Mouse (Mus musculus) embryonic facial prominence, embryonic 13.5 days (tissue): ENCODE data around the gene Snx19. TPM values are rescaled to one million over a fixed set of nuclear protein-coding genes. Genes with fewer than 3 reads are reported as not detected.

Experiments
- ATAC-seq: fragments of 200-750 bp; cut with Nextera tagmentation; 2 replicates; pipeline ENCODE4 v1.8.0; 2017; ENCODE audit warnings: low read depth; ENCODE audit not compliant: insufficient number of reproducible peaks, insufficient read depth, low FRiP score, low TSS enrichment
- H3K27ac ChIP-seq: fragments of 300-500 bp; sonication (generic); 2 replicates; pipeline ENCODE4 v1.5.1; 2015; ENCODE audit warnings: moderate library complexity, mild to moderate bottlenecking, inconsistent platforms
- H3K27me3 ChIP-seq: fragments of 300-500 bp; sonication (generic); 2 replicates; pipeline ENCODE4 v1.6.1; 2015; ENCODE audit warnings: mild to moderate bottlenecking, inconsistent platforms
- H3K36me3 ChIP-seq: fragments of 300-500 bp; sonication (generic); 2 replicates; pipeline ENCODE4 v1.6.1; 2015; ENCODE audit warnings: mild to moderate bottlenecking, inconsistent platforms
- H3K4me1 ChIP-seq: fragments of 300-500 bp; sonication (generic); 2 replicates; pipeline ENCODE4 v1.6.1; 2015; ENCODE audit warnings: inconsistent platforms
- H3K4me2 ChIP-seq: fragments of 300-500 bp; sonication (generic); 2 replicates; pipeline ENCODE4 v1.6.1; 2015; ENCODE audit warnings: moderate library complexity, mild to moderate bottlenecking, inconsistent platforms
- H3K4me3 ChIP-seq: fragments of 300-500 bp; sonication (generic); 2 replicates; pipeline ENCODE4 v1.5.1; 2015; ENCODE audit warnings: mild to moderate bottlenecking, inconsistent platforms
- H3K9ac ChIP-seq: fragments of 300-500 bp; sonication (generic); 2 replicates; pipeline ENCODE4 v1.6.1; 2015; ENCODE audit warnings: mild to moderate bottlenecking, inconsistent platforms
- H3K9me3 ChIP-seq: fragments of 300-500 bp; sonication (generic); 2 replicates; pipeline ENCODE4 v1.6.1; 2016; ENCODE audit warnings: inconsistent platforms
- WGBS: fragments of 180-500 bp; shearing (Covaris S2); methylation state at CpG from one replicate; pipeline ENCODE4 v1.1.7; 2015; ENCODE audit warnings: mixed read lengths; 5-methylcytosine and 5-hydroxymethylcytosine counted together
- polyA plus RNA-seq: library from polyadenylated mRNA; unstranded; fragments of >200 nt; fragmentation: Nextera tagmentation; extraction: Ambion mirVana; gene quantifications from 2 replicates; pipeline ENCODE4 v1.2.1, GENCODE M21; 2015

The Snx19 gene
- polyA plus RNA-seq, 1 experiment from 2014 or later: 22.2 TPM

- no peaks in the 10 kb centered on the region for H3K9me3 ChIP-seq
- WGBS: 86% methylated on average over 14 of the region's 14 CpGs
- no peak overlapping the region for H3K4me2 ChIP-seq
- no peak for ATAC-seq
- no peak overlapping the region for H3K27ac ChIP-seq
- H3K4me3 ChIP-seq: no peak overlapping the region
- H3K9ac ChIP-seq: no peak overlapping the region
- peaks cover 70% of the 10 kb centered on the region for H3K36me3 ChIP-seq
- H3K27me3 ChIP-seq: no peaks in the 10 kb centered on the region
- H3K4me1 ChIP-seq: no peaks in the 10 kb centered on the region
These were observed 18.6 kb downstream of the Snx19 start for GRCm38 (mm10) chr9:30445232-30446085.

GRCm38 (mm10) chr9:30446126-30446525 lies 19.2 kb downstream of the Snx19 start:
- Histone ChIP-seq H3K4me3 (no peak overlapping the region), H3K4me1 (no peaks in the 10 kb centered on the region), H3K27ac (no peak overlapping the region), H3K27me3 (no peaks in the 10 kb centered on the region), H3K4me2 (no peak overlapping the region), H3K9me3 (no peaks in the 10 kb centered on the region), H3K9ac (no peak overlapping the region), H3K36me3 (peaks cover 67% of the 10 kb centered on the region)
- no peak for ATAC-seq
- WGBS: 92% methylated on average over 1 of the region's 1 CpGs

GRCm38 (mm10) chr9:30448459-30448858 lies 21.6 kb downstream of the Snx19 start:
- Histone ChIP-seq H3K9ac (no peak overlapping the region), H3K9me3 (no peaks in the 10 kb centered on the region), H3K4me1 (no peaks in the 10 kb centered on the region), H3K27ac (no peak overlapping the region), H3K4me3 (no peak overlapping the region), H3K36me3 (peaks cover 72% of the 10 kb centered on the region), H3K4me2 (no peak overlapping the region), H3K27me3 (no peaks in the 10 kb centered on the region)
- 40% methylated on average over 4 of the region's 4 CpGs for WGBS
- ATAC-seq: no peak

- Histone ChIP-seq H3K4me1 (no peaks in the 10 kb centered on the region), H3K4me2 (no peak overlapping the region), H3K36me3 (peaks cover 61% of the 10 kb centered on the region), H3K4me3 (no peak overlapping the region), H3K27me3 (no peaks in the 10 kb centered on the region), H3K9ac (no peak overlapping the region), H3K27ac (no peak overlapping the region), H3K9me3 (no peaks in the 10 kb centered on the region)
- 49% methylated on average over 2 of the region's 2 CpGs for WGBS
- no peak for ATAC-seq
These were observed 23.0 kb downstream of the Snx19 start for GRCm38 (mm10) chr9:30449862-30450261.

- no peak for ATAC-seq
- H3K4me2 ChIP-seq: no peak overlapping the region
- 75% methylated on average over 2 of the region's 2 CpGs for WGBS
- H3K36me3 ChIP-seq: peaks cover 53% of the 10 kb centered on the region
- no peak overlapping the region for H3K4me3 ChIP-seq
- H3K27me3 ChIP-seq: no peaks in the 10 kb centered on the region
- no peak overlapping the region for H3K27ac ChIP-seq
- H3K9ac ChIP-seq: no peak overlapping the region
- H3K4me1 ChIP-seq: no peaks in the 10 kb centered on the region
- no peaks in the 10 kb centered on the region for H3K9me3 ChIP-seq
These were observed 23.9 kb downstream of the Snx19 start for GRCm38 (mm10) chr9:30450834-30451233.

GRCm38 (mm10) chr9:30454527-30454926 lies 27.6 kb downstream of the Snx19 start:
- H3K9ac ChIP-seq: no peak overlapping the region
- 90% methylated on average over 2 of the region's 2 CpGs for WGBS
- no peak overlapping the region for H3K27ac ChIP-seq
- no peaks in the 10 kb centered on the region for H3K27me3 ChIP-seq
- no peak overlapping the region for H3K4me2 ChIP-seq
- H3K4me3 ChIP-seq: no peak overlapping the region
- no peaks in the 10 kb centered on the region for H3K9me3 ChIP-seq
- no peak for ATAC-seq
- H3K4me1 ChIP-seq: no peaks in the 10 kb centered on the region
- peaks cover 44% of the 10 kb centered on the region for H3K36me3 ChIP-seq

GRCm38 (mm10) chr9:30456250-30456649 lies 29.3 kb downstream of the Snx19 start:
- ATAC-seq: no peak

GRCm38 (mm10) chr9:30460501-30460900 lies 33.6 kb downstream of the Snx19 start:
- Histone ChIP-seq H3K4me3 (no peak overlapping the region), H3K4me1 (no peaks in the 10 kb centered on the region), H3K36me3 (peaks cover 59% of the 10 kb centered on the region), H3K9ac (no peak overlapping the region), H3K9me3 (no peaks in the 10 kb centered on the region), H3K4me2 (no peak overlapping the region), H3K27me3 (no peaks in the 10 kb centered on the region), H3K27ac (no peak overlapping the region)
- 81% methylated on average over 8 of the region's 8 CpGs for WGBS
- ATAC-seq: no peak

More at GRCm38 (mm10) chr9:30456250-30456649, 29.3 kb downstream of the Snx19 start:
- Histone ChIP-seq H3K36me3 (peaks cover 41% of the 10 kb centered on the region), H3K9me3 (no peaks in the 10 kb centered on the region), H3K4me2 (no peak overlapping the region), H3K27me3 (no peaks in the 10 kb centered on the region), H3K9ac (no peak overlapping the region), H3K4me3 (no peak overlapping the region), H3K27ac (no peak overlapping the region), H3K4me1 (no peaks in the 10 kb centered on the region)
- 84% methylated on average over 6 of the region's 6 CpGs for WGBS

GRCm38 (mm10) chr9:30464661-30465060 lies 37.8 kb downstream of the Snx19 start:
- ATAC-seq: no peak
- no peaks in the 10 kb centered on the region for H3K4me1 ChIP-seq
- H3K9me3 ChIP-seq: no peaks in the 10 kb centered on the region
- H3K27me3 ChIP-seq: no peaks in the 10 kb centered on the region
- no peak overlapping the region for H3K4me3 ChIP-seq
- 79% methylated on average over 4 of the region's 4 CpGs for WGBS
- H3K4me2 ChIP-seq: no peak overlapping the region
- no peak overlapping the region for H3K27ac ChIP-seq
- peaks cover 75% of the 10 kb centered on the region for H3K36me3 ChIP-seq
- H3K9ac ChIP-seq: no peak overlapping the region

- Histone ChIP-seq H3K4me2 (no peak overlapping the region), H3K27ac (no peak overlapping the region), H3K4me1 (peaks cover 10% of the 10 kb centered on the region), H3K9ac (no peak overlapping the region), H3K36me3 (no peaks in the 10 kb centered on the region), H3K9me3 (no peaks in the 10 kb centered on the region), H3K27me3 (no peaks in the 10 kb centered on the region), H3K4me3 (no peak overlapping the region)
- WGBS: 50% methylated on average over 4 of the region's 4 CpGs
- no peak for ATAC-seq
These were observed 53.1 kb downstream of the Snx19 start for GRCm38 (mm10) chr9:30480043-30480442.

GRCm38 (mm10) chr9:30480464-30480863 lies 53.6 kb downstream of the Snx19 start:
- no peak overlapping the region for H3K9ac ChIP-seq
- WGBS: 3% methylated on average over 6 of the region's 6 CpGs
- no peaks in the 10 kb centered on the region for H3K36me3 ChIP-seq
- peaks cover 10% of the 10 kb centered on the region for H3K4me1 ChIP-seq
- H3K27me3 ChIP-seq: no peaks in the 10 kb centered on the region
- no peaks in the 10 kb centered on the region for H3K9me3 ChIP-seq
- no peak overlapping the region for H3K27ac ChIP-seq
- H3K4me2 ChIP-seq: no peak overlapping the region
- no peak overlapping the region for H3K4me3 ChIP-seq
- 0 out of 2 replicates have a peak, but pooled peaks have one; percentile 63 for ATAC-seq

GRCm38 (mm10) chr9:30482116-30482515 lies 55.2 kb downstream of the Snx19 start:
- Histone ChIP-seq H3K27ac (no peak overlapping the region), H3K9me3 (no peaks in the 10 kb centered on the region), H3K4me3 (no peak overlapping the region), H3K4me1 (peaks cover 10% of the 10 kb centered on the region), H3K9ac (no peak overlapping the region), H3K36me3 (no peaks in the 10 kb centered on the region), H3K4me2 (no peak overlapping the region), H3K27me3 (no peaks in the 10 kb centered on the region)
- ATAC-seq: no peak
- WGBS: 92% methylated on average over 4 of the region's 4 CpGs
